In the genomic region with DNA sequence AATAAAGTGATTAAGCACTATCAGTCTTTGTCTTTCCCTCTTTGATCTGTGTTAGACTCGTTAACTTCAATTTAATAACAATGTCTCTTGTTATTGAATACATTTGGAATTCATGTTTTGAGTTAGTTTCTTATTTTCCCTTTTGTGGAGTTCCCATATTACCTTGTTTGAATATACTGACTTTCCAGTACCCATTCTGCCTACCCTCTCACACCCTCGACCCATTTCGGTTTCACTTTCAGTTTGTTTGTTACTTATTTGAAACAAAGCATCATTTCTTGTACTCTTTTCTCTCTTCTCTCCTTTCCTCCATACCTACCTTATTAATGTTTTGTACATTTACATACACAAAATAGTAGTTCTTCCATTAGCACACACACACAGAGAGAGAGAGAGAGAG, we compare ENCODE assay signal across 25 mouse cellular contexts.
"Had no signal": no experiment of that assay in that cellular context is flagged by ENCODE, and none has a peak within 500 bp of the region (broad histone marks: within the 10 kb centered on the region; RNA-seq: fewer than 3 reads in every experiment).

No protein-coding gene starts in this region.

- H3K4me2 ChIP-seq: heart, embryonic 11.5 days; heart, embryonic 13.5 days; heart, embryonic 15.5 days; hindbrain, embryonic 12.5 days; hindbrain, embryonic 15.5 days; intestine, embryonic 15.5 days; kidney, embryonic 15.5 days; limb, embryonic 12.5 days; liver, embryonic 11.5 days; liver, embryonic 13.5 days had no signal

- H3K4me3 ChIP-seq: heart, adult 2 months; heart, embryonic 13.5 days; heart, embryonic 15.5 days; hindbrain, embryonic 10.5 days; hindbrain, embryonic 12.5 days; hindbrain, embryonic 15.5 days; intestine, embryonic 15.5 days; kidney, embryonic 15.5 days; limb, embryonic 10.5 days; limb, embryonic 12.5 days; liver, embryonic 13.5 days had no signal

- H3K27me3 ChIP-seq: heart, embryonic 13.5 days; heart, embryonic 15.5 days; hindbrain, embryonic 12.5 days; hindbrain, embryonic 15.5 days; intestine, embryonic 15.5 days; kidney, embryonic 15.5 days; limb, embryonic 12.5 days; liver, embryonic 13.5 days had no signal

- H3K36me3 ChIP-seq: heart, embryonic 13.5 days; heart, embryonic 15.5 days; hindbrain, embryonic 10.5 days; hindbrain, embryonic 12.5 days; hindbrain, embryonic 15.5 days; intestine, embryonic 15.5 days; kidney, embryonic 15.5 days; limb, embryonic 10.5 days; limb, embryonic 12.5 days; liver, embryonic 13.5 days had no signal

- DNase-seq: gastrocnemius, postnatal 14 days; gastrocnemius, postnatal 36 days; heart, adult 11 months; heart, adult 2 months; heart, postnatal 14 days; heart, postnatal 36 days; kidney, adult 2 months; kidney, adult 9 months; kidney, postnatal 14 days; kidney, postnatal 36 days; layer of hippocampus, adult 9-11 months; layer of hippocampus, postnatal 36 days; liver; liver, embryonic 13.5 days had no signal
